Mouse (Mus musculus) hindbrain, embryonic 14.5 days (tissue): ENCODE measurements around the gene Morc4. TPM values are rescaled to one million over a fixed set of nuclear protein-coding genes. Genes with fewer than 3 reads are reported as not detected.

Source experiments
- ATAC-seq: fragments of 200-750 bp; cut with Nextera tagmentation; 2 replicates; pipeline ENCODE4 v1.8.0; 2017; ENCODE audit warnings: moderate number of reproducible peaks, mild to moderate bottlenecking, moderate TSS enrichment, moderate library complexity; ENCODE audit not compliant: low FRiP score
- DNase-seq: peaks from one replicate; pipeline ENCODE4 v3.0.0-alpha.2; 2015; ENCODE audit warnings: low spot score
- H3K27ac ChIP-seq: fragments of 300-500 bp; sonication (generic); 2 replicates; pipeline ENCODE4 v1.5.1; 2014; ENCODE audit warnings: mild to moderate bottlenecking, moderate library complexity
- H3K27me3 ChIP-seq: fragments of 300-500 bp; sonication (generic); 2 replicates; pipeline ENCODE4 v1.6.1; 2014; ENCODE audit warnings: mild to moderate bottlenecking, low read length, mixed read lengths; ENCODE audit not compliant: control insufficient read depth, insufficient read depth
- H3K36me3 ChIP-seq: fragments of 300-500 bp; sonication (generic); replicated peaks from 2 replicates; pipeline ENCODE4 v1.6.1; 2014; ENCODE audit not compliant: control insufficient read depth, insufficient read depth
- H3K4me1 ChIP-seq: fragments of 300-500 bp; sonication (generic); replicated peaks from 2 replicates; pipeline ENCODE4 v1.6.1; 2014; ENCODE audit warnings: antibody characterized with exemption, low read length, mixed read lengths; ENCODE audit not compliant: control insufficient read depth, insufficient read depth
- H3K4me2 ChIP-seq: fragments of 300-500 bp; sonication (generic); replicated peaks from 2 replicates; pipeline ENCODE4 v1.6.1; 2014; ENCODE audit warnings: mild to moderate bottlenecking, moderate library complexity
- H3K4me3 ChIP-seq: fragments of 300-500 bp; sonication (generic); replicated peaks from 2 replicates; pipeline ENCODE4 v1.5.1; 2014; ENCODE audit warnings: mild to moderate bottlenecking, low read length
- H3K9ac ChIP-seq: fragments of 300-500 bp; sonication (generic); 2 replicates; pipeline ENCODE4 v1.6.1; 2014
- H3K9me3 ChIP-seq: fragments of 300-500 bp; sonication (generic); 2 replicates; pipeline ENCODE4 v1.6.1; 2016; ENCODE audit warnings: low read length; ENCODE audit not compliant: control insufficient read depth
- WGBS: fragments of 180-500 bp; shearing (Covaris S2); extraction: QIAGEN DNeasy Blood & Tissue Kit; methylation state at CpG from one replicate; pipeline ENCODE4 v1.1.7; 2014; 5-methylcytosine and 5-hydroxymethylcytosine counted together
- polyA plus RNA-seq: library from polyadenylated mRNA; unstranded; fragments of >200 nt; fragmentation: Nextera tagmentation; extraction: Ambion mirVana; gene quantifications from 2 replicates; pipeline ENCODE4 v1.2.1, GENCODE M21; 2014

Gene Morc4
- polyA plus RNA-seq, 1 experiment from 2014 or later: 6.5 TPM

DNA sequence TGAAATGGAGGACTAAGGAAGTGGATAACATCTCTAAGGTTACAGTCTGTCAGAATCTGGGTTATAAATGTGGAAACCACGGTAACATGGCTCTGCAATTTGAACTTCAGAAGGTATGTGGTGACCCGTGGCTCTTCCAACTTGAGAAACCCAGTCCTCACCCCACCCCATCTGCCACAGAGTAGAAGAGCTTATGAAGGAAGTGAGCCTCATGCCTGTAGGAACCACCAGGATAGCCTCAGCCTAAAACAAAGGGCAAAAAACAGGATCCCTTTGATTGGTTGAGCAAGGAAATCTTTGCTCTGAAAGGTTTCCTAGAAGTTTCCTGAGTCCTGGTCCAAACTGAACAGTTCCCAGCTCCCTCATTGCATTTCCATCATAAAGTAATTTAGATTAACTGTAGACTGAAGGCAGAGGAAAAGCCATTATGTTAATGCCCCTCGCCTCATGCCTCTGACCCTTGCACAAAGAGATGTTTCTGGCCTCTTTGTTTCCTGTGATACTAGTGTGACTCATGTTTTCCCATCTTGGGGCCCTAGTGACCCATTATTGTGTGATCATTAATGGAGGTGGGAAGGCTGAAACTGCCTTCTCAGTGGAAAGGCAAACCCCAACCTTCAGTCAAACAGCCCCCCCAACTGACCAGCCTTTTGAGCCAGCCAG is 58.7 kb downstream of the Morc4 start:
- H3K27ac ChIP-seq: no peak overlapping the region
- no peak for DNase-seq
- ATAC-seq: no peak

DNA sequence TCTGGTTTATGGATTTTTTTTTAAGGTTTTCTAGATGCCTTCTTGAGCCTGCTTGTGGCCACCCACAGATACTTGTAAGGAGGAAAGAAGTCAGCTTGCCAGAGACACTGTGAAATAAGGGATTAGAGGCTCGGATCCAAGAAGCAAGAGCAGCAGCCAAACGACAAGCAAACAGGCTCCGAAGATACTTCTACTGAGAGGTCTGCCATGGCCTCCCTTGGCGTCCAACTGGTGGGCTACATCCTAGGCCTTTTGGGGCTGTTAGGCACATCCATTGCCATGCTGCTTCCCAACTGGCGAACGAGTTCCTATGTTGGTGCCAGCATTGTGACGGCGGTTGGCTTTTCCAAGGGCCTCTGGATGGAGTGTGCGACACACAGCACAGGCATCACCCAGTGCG is 63.0 kb downstream of the Morc4 start:
- no peak for DNase-seq
- 80% methylated on average over 10 of the region's 10 CpGs for WGBS
- no peak overlapping the region for H3K4me3 ChIP-seq
- no peak overlapping the region for H3K4me2 ChIP-seq
- no peaks in the 10 kb centered on the region for H3K36me3 ChIP-seq
- H3K27ac ChIP-seq: no peak overlapping the region
- peaks cover 8% of the 10 kb centered on the region; the same call in 1 of the 2 replicates for H3K27me3 ChIP-seq
- H3K9ac ChIP-seq: no peak overlapping the region
- peak; percentile 21; the same call in 1 of the 2 replicates for ATAC-seq
- H3K4me1 ChIP-seq: no peaks in the 10 kb centered on the region
- no peaks in the 10 kb centered on the region for H3K9me3 ChIP-seq

More for the DNA sequence above, 58.7 kb downstream of the Morc4 start:
- 66% methylated on average over 3 of the region's 3 CpGs for WGBS
- H3K9me3 ChIP-seq: no peaks in the 10 kb centered on the region
- H3K4me2 ChIP-seq: no peak overlapping the region
- H3K4me3 ChIP-seq: no peak overlapping the region
- H3K27me3 ChIP-seq: peaks cover 17% of the 10 kb centered on the region; the same call in 1 of the 2 replicates
- no peaks in the 10 kb centered on the region for H3K36me3 ChIP-seq
- no peaks in the 10 kb centered on the region for H3K4me1 ChIP-seq
- no peak overlapping the region for H3K9ac ChIP-seq

DNA sequence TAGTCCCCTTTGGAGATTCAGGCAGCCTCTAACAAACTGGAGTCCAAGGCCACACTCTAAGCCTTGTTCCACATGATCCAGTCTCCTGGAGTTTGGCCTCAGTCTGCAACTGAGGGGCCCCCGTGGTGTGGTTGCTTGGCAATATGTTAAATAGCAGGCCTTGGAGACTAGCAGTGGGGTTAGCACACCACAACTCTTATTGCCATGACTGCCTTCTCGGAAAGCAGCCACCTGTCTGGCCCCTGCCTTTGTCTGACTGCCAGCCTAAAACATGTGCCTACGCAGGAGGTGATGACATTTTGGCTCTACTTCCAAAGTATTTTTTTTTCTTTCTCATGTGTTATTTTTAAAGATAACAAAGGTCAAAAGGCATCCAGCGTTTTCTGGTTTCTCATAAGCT is 63.4 kb downstream of the Morc4 start:
- Histone ChIP-seq H3K27me3 (peaks cover 6% of the 10 kb centered on the region; the same call in 1 of the 2 replicates), H3K27ac (no peak overlapping the region), H3K4me2 (no peak overlapping the region), H3K4me1 (no peaks in the 10 kb centered on the region), H3K4me3 (no peak overlapping the region), H3K9ac (no peak overlapping the region), H3K9me3 (no peaks in the 10 kb centered on the region), H3K36me3 (no peaks in the 10 kb centered on the region)
- ATAC-seq (peak; percentile 79; the same call in 1 of the 2 replicates), DNase-seq (peak; percentile 28)
- 45% methylated on average over 4 of the region's 4 CpGs for WGBS

- H3K27me3 ChIP-seq: peaks cover 6% of the 10 kb centered on the region; the same call in 1 of the 2 replicates
- no peak for ATAC-seq
- 72% methylated on average over 2 of the region's 2 CpGs for WGBS
- H3K4me3 ChIP-seq: no peak overlapping the region
- H3K9ac ChIP-seq: no peak overlapping the region
- no peaks in the 10 kb centered on the region for H3K4me1 ChIP-seq
- H3K4me2 ChIP-seq: no peak overlapping the region
- no peaks in the 10 kb centered on the region for H3K36me3 ChIP-seq
- DNase-seq: no peak
- H3K27ac ChIP-seq: no peak overlapping the region
- no peaks in the 10 kb centered on the region for H3K9me3 ChIP-seq
Measured at GRCm38 (mm10) chrX:139807391-139807790, 64.1 kb downstream of the Morc4 start.

DNA sequence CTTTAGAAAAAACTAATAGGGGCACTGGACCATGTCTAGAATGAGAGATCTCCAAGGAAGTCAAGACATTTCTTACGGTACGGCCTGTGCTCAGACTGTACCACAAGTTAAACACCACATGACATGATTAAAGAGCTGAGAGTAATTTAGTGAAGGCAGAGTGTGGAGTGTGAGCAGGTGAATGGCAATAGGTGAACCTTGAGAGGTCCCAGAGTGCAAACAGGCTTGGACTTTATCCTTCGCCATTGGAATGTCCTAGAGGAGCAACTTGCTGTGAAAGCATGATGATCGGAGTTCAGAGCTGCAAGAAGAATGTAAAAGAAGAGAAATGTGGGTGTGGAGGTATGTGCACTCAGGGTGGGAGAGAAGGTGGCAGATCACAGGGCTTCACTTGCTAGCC is 65.6 kb downstream of the Morc4 start:
- 92% methylated on average over 4 of the region's 4 CpGs for WGBS
- peaks cover 6% of the 10 kb centered on the region; the same call in 1 of the 2 replicates for H3K27me3 ChIP-seq
- H3K27ac ChIP-seq: no peak overlapping the region
- ATAC-seq (no peak), DNase-seq (no peak)
- no peaks in the 10 kb centered on the region for H3K36me3 ChIP-seq
- H3K9me3 ChIP-seq: no peaks in the 10 kb centered on the region
- no peak overlapping the region for H3K4me2 ChIP-seq
- no peaks in the 10 kb centered on the region for H3K4me1 ChIP-seq
- H3K9ac ChIP-seq: no peak overlapping the region
- H3K4me3 ChIP-seq: no peak overlapping the region

- no peaks in the 10 kb centered on the region for H3K9me3 ChIP-seq
- no peak overlapping the region for H3K9ac ChIP-seq
- no peaks in the 10 kb centered on the region for H3K4me1 ChIP-seq
- ATAC-seq: no peak
- DNase-seq: no peak
- no peak overlapping the region for H3K4me2 ChIP-seq
- no peaks in the 10 kb centered on the region for H3K27me3 ChIP-seq
- no peaks in the 10 kb centered on the region for H3K36me3 ChIP-seq
- WGBS: 68% methylated on average over 2 of the region's 2 CpGs
- no peak overlapping the region for H3K27ac ChIP-seq
- no peak overlapping the region for H3K4me3 ChIP-seq
Measured at GRCm38 (mm10) chrX:139803028-139803427, 68.4 kb downstream of the Morc4 start.

DNA sequence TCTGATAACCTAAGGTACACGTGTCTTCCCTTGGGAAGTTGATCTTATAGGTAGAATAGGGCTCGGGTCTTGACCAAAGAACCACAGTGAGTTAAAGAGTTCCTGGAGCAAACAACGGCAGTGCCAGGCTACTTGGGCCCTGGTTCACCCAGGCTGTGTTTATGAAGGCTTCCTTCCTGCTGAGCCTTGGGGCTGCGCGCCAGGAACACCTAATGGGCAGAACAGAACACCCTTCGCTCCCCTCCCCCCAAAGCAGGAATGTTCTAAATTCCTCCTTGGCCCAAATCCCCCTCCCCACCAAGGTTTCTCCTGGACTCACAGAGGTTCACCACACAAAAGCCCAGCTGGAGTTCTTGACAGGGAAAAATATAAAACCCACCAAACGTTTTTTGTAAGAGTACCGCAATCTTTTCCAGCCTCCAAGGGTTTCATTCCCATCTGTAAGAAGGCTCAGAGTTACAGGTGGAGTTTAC is 71.0 kb downstream of the Morc4 start, which contains the start of gene Cldn2:
Gene Cldn2 (plus strand): TSS at position 423 of the 473 bp plus-strand sequence.
- no peaks in the 10 kb centered on the region for H3K27me3 ChIP-seq
- no peaks in the 10 kb centered on the region for H3K36me3 ChIP-seq
- no peak within 1 kb of the TSS for H3K4me2 ChIP-seq
- no peak within 1 kb of the TSS for H3K27ac ChIP-seq
- H3K9ac ChIP-seq: no peak within 1 kb of the TSS
- ATAC-seq (no peak), DNase-seq (no peak)
- WGBS: 70% methylated on average over 8 of the region's 8 CpGs
- H3K4me3 ChIP-seq: no peak within 1 kb of the TSS
- H3K4me1 ChIP-seq: no peaks in the 10 kb centered on the region
- H3K9me3 ChIP-seq: no peaks in the 10 kb centered on the region

DNA sequence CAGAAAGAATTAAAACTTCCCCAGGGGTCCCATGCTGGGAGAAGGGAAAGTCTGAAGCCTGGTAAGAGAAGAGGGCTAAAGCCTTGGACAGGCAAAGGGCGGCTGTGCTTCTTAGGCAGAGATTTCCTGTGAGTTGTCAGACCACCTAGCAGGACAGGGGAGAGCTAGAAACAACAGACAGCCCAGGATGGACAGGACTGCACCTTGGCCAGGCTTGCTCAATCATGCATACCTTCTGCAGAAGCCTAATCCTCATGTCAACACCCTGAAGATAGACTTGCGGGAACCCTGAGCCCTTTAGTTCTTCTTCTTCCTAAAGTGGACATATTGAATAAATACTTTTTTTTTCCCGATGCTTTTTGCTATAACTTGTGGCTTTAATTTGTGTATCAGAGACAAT is 71.5 kb downstream of the Morc4 start:
- Histone ChIP-seq H3K36me3 (no peaks in the 10 kb centered on the region), H3K4me3 (no peak overlapping the region)
- WGBS: 81% methylated on average over 3 of the region's 3 CpGs

GRCm38 (mm10) chrX:139797875-139798274 is 73.6 kb downstream of the Morc4 start:
- 81% methylated on average over 9 of the region's 9 CpGs for WGBS
- H3K9ac ChIP-seq: no peak overlapping the region
- H3K9me3 ChIP-seq: no peaks in the 10 kb centered on the region
- no peak overlapping the region for H3K27ac ChIP-seq
- no peak overlapping the region for H3K4me2 ChIP-seq
- ATAC-seq (no peak), DNase-seq (no peak)
- no peaks in the 10 kb centered on the region for H3K36me3 ChIP-seq
- H3K4me1 ChIP-seq: no peaks in the 10 kb centered on the region
- H3K4me3 ChIP-seq: no peak overlapping the region
- H3K27me3 ChIP-seq: no peaks in the 10 kb centered on the region

More for the DNA sequence above, 71.5 kb downstream of the Morc4 start:
- ATAC-seq: no peak
- DNase-seq: no peak
- Histone ChIP-seq H3K27ac (no peak overlapping the region), H3K9me3 (no peaks in the 10 kb centered on the region), H3K27me3 (no peaks in the 10 kb centered on the region), H3K9ac (no peak overlapping the region), H3K4me1 (no peaks in the 10 kb centered on the region), H3K4me2 (no peak overlapping the region)
